Mouse (Mus musculus) thymus, adult 2 months (tissue): ENCODE results near the gene Fam98c.

Experiments
- CTCF ChIP-seq: fragments of 200-500 bp; IDR thresholded peaks from 2 replicates; pipeline ENCODE4 v1.5.1; 2012; ENCODE audit warnings: mild to moderate bottlenecking, control low read depth, low read length, moderate library complexity, borderline replicate concordance; ENCODE audit not compliant: control insufficient read depth, poor library complexity, insufficient read depth; ENCODE audit errors: extremely low read depth
- POLR2A ChIP-seq: fragments of 200-500 bp; IDR thresholded peaks from 2 replicates; pipeline ENCODE4 v1.6.1; 2012; ENCODE audit warnings: mild to moderate bottlenecking, low read length, control low read depth, moderate library complexity; ENCODE audit not compliant: control insufficient read depth, poor library complexity, insufficient read depth; ENCODE audit errors: extremely low read depth

DNA sequence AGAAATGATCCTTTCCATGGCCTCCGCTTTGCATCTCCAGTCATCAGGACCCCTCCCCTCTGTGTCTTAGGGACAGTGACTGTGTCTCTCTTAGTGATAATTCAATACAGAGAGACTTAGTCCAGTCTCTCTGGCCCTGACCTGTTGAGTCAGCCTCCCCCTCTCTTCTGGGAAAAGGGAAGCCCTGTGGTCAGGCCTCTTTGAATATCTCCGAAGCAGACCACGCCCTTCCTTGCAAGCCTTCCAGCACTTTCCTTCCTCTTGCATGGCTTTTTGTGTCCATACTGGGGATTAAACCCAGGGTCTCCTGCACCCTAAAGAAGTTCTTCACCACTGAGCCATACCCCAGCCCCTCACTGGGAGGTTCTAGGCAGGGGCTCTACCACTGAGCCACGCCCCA is 12.0 kb downstream of the Fam98c start:
- TF ChIP-seq POLR2A = no peak
- TF ChIP-seq CTCF = no peak
